Mouse (Mus musculus) gastrocnemius, adult 18-20 months (tissue): Measurements from ENCODE around the gene Klhl35. TPM values are rescaled to one million over a fixed set of nuclear protein-coding genes. Genes with fewer than 3 reads are reported as not detected.
A peak's percentile ranks its signal among the peaks of the same experiment; 100 is the strongest.

Source experiments
- DNase-seq: peaks from one replicate; pipeline ENCODE4 v3.0.0; 2021; ENCODE audit warnings: low spot score
- long read RNA-seq, 2 experiments: library from polyadenylated mRNA; stranded (forward); transcript quantifications; one replicate each; pipeline ENCODE4 v2.0.0; 2021
- total RNA-seq, 2 experiments: library from RNA; stranded (reverse); gene quantifications; 2 replicates each; pipeline ENCODE4 v1.2.3; 2021

The Klhl35 gene
- not detected for total RNA-seq
- long read RNA-seq, experiment 1 = 0 reads
- long read RNA-seq, experiment 2 = 0 reads

- DNase-seq = no peak
Observed at GRCm38 (mm10) chr7:99465811-99466210, at the start of gene Klhl35. Gene Klhl35, plus strand, starts transcription at chr7:99466004.

GRCm38 (mm10) chr7:99419311-99419710 is 46.5 kb upstream of the Klhl35 start:
- DNase-seq = peak; percentile 68

- no peak for DNase-seq
Observed at GRCm38 (mm10) chr7:99421006-99421405, 44.8 kb upstream of the Klhl35 start.

- peak; percentile 42 for DNase-seq
Observed at GRCm38 (mm10) chr7:99424538-99425155, 41.2 kb upstream of the Klhl35 start.

GRCm38 (mm10) chr7:99425706-99426105 is 40.1 kb upstream of the Klhl35 start:
- DNase-seq = no peak

- no peak for DNase-seq
Observed at GRCm38 (mm10) chr7:99427031-99427430, 38.8 kb upstream of the Klhl35 start.

GRCm38 (mm10) chr7:99427987-99428386 is 37.8 kb upstream of the Klhl35 start:
- DNase-seq = no peak

GRCm38 (mm10) chr7:99428836-99429235 is 37.0 kb upstream of the Klhl35 start:
- no peak for DNase-seq

GRCm38 (mm10) chr7:99429786-99430185 is 36.0 kb upstream of the Klhl35 start:
- no peak for DNase-seq

GRCm38 (mm10) chr7:99430246-99430645 is 35.6 kb upstream of the Klhl35 start:
- no peak for DNase-seq

GRCm38 (mm10) chr7:99432248-99432647 is 33.6 kb upstream of the Klhl35 start:
- no peak for DNase-seq

- no peak for DNase-seq
Observed at GRCm38 (mm10) chr7:99432863-99433262, 32.9 kb upstream of the Klhl35 start.

GRCm38 (mm10) chr7:99434672-99435250 is 31.0 kb upstream of the Klhl35 start:
- DNase-seq = no peak

- DNase-seq = no peak
Observed at GRCm38 (mm10) chr7:99436530-99436929, 29.3 kb upstream of the Klhl35 start.

GRCm38 (mm10) chr7:99438881-99439280 is 26.9 kb upstream of the Klhl35 start:
- no peak for DNase-seq

GRCm38 (mm10) chr7:99441534-99442072 is 24.2 kb upstream of the Klhl35 start:
- DNase-seq = peak; percentile 36

GRCm38 (mm10) chr7:99443164-99443563 is 22.6 kb upstream of the Klhl35 start:
- peak; percentile 30 for DNase-seq

- DNase-seq = no peak
Observed at GRCm38 (mm10) chr7:99444012-99444411, 21.8 kb upstream of the Klhl35 start.

GRCm38 (mm10) chr7:99445833-99446232 is 20.0 kb upstream of the Klhl35 start:
- no peak for DNase-seq

- DNase-seq = no peak
Observed at GRCm38 (mm10) chr7:99447323-99447722, 18.5 kb upstream of the Klhl35 start.

- DNase-seq = no peak
Observed at GRCm38 (mm10) chr7:99448619-99449018, 17.2 kb upstream of the Klhl35 start.

- no peak for DNase-seq
Observed at GRCm38 (mm10) chr7:99449063-99449462, 16.7 kb upstream of the Klhl35 start.

- DNase-seq = no peak
Observed at GRCm38 (mm10) chr7:99449751-99450150, 16.1 kb upstream of the Klhl35 start.
